Mouse (Mus musculus) liver, embryonic 14.5 days (tissue): ENCODE data around the gene Ccl11.

Experiments used
- CTCF ChIP-seq: IDR thresholded peaks from 2 replicates; pipeline ENCODE4 v1.5.1; 2016; ENCODE audit warnings: antibody characterized with exemption, low read depth, control low read depth
- EP300 ChIP-seq: IDR thresholded peaks from 2 replicates; pipeline ENCODE4 v1.6.1; 2016; ENCODE audit warnings: antibody characterized with exemption, low read depth

- TF ChIP-seq CTCF: no peak
- TF ChIP-seq EP300: no peak
Measured at GRCm38 (mm10) chr11:82072374-82072773, 14.8 kb downstream of the Ccl11 start.
